Mouse (Mus musculus): ENCODE data around the gene Tagln2. TPM values are rescaled to one million over a fixed set of nuclear protein-coding genes. Genes with fewer than 3 reads are reported as not detected.

The Tagln2 gene
- polyA plus RNA-seq, 1 experiment from 2014 or later = 374 TPM

- no peak for ATAC-seq
- Histone ChIP-seq H3K27ac (ENCODE audit: low read depth, low read length) (no peak overlapping the region), H3K4me1 (replicated peaks; ENCODE audit: control insufficient read depth, insufficient read depth, low read length) (peaks cover 3% of the 10 kb centered on the region; the same call in 1 of the 2 replicates), H3K4me3 (ENCODE audit: low read depth, low read length) (no peak overlapping the region), H3K9ac (ENCODE audit: low read depth, low read length) (no peak overlapping the region), H3K36me3 (ENCODE audit: control insufficient read depth, insufficient read depth) (no peaks in the 10 kb centered on the region), H3K9me3 (ENCODE audit: control insufficient read depth) (no peaks in the 10 kb centered on the region), H3K4me2 (replicated peaks; ENCODE audit: low read depth) (no peak overlapping the region), H3K27me3 (replicated peaks; ENCODE audit: control insufficient read depth, insufficient read depth, low read length) (peaks cover 6% of the 10 kb centered on the region; the same call in 1 of the 2 replicates)
- WGBS = 87% methylated on average over 16 of the region's 16 CpGs
- no peak for TF ChIP-seq CTCF (IDR thresholded peaks at IDR 0.05; ENCODE audit: low read depth)
Measured at GRCm38 (mm10) chr1:172535116-172535515, 35.3 kb downstream of the Tagln2 start.

- Histone ChIP-seq H3K9ac (ENCODE audit: low read depth, low read length) (no peak overlapping the region), H3K36me3 (ENCODE audit: control insufficient read depth, insufficient read depth) (no peaks in the 10 kb centered on the region), H3K4me2 (replicated peaks; ENCODE audit: low read depth) (no peak overlapping the region), H3K4me3 (ENCODE audit: low read depth, low read length) (no peak overlapping the region), H3K4me1 (replicated peaks; ENCODE audit: control insufficient read depth, insufficient read depth, low read length) (no peaks in the 10 kb centered on the region), H3K27ac (ENCODE audit: low read depth, low read length) (no peak overlapping the region), H3K27me3 (replicated peaks; ENCODE audit: control insufficient read depth, insufficient read depth, low read length) (no peaks in the 10 kb centered on the region), H3K9me3 (ENCODE audit: control insufficient read depth) (no peaks in the 10 kb centered on the region)
- WGBS = 58% methylated on average over 6 of the region's 6 CpGs
- no peak for ATAC-seq
- no peak for TF ChIP-seq CTCF (IDR thresholded peaks at IDR 0.05; ENCODE audit: low read depth)
Measured at GRCm38 (mm10) chr1:172539827-172540226, 40.0 kb downstream of the Tagln2 start.

- ATAC-seq = no peak
- H3K4me2 ChIP-seq (replicated peaks; ENCODE audit: low read depth) = no peak overlapping the region
- H3K4me3 ChIP-seq (ENCODE audit: low read depth, low read length) = no peak overlapping the region
- H3K36me3 ChIP-seq (ENCODE audit: control insufficient read depth, insufficient read depth) = no peaks in the 10 kb centered on the region
- H3K27ac ChIP-seq (ENCODE audit: low read depth, low read length) = no peak overlapping the region
- H3K4me1 ChIP-seq (replicated peaks; ENCODE audit: control insufficient read depth, insufficient read depth, low read length) = no peaks in the 10 kb centered on the region
- WGBS = 65% methylated on average over 11 of the region's 11 CpGs
- no peak for TF ChIP-seq CTCF (IDR thresholded peaks at IDR 0.05; ENCODE audit: low read depth)
- H3K9ac ChIP-seq (ENCODE audit: low read depth, low read length) = no peak overlapping the region
- H3K9me3 ChIP-seq (ENCODE audit: control insufficient read depth) = no peaks in the 10 kb centered on the region
- H3K27me3 ChIP-seq (replicated peaks; ENCODE audit: control insufficient read depth, insufficient read depth, low read length) = no peaks in the 10 kb centered on the region
Measured at GRCm38 (mm10) chr1:172540283-172540820, 40.5 kb downstream of the Tagln2 start.

- no peaks in the 10 kb centered on the region for H3K9me3 ChIP-seq (ENCODE audit: control insufficient read depth)
- no peak for TF ChIP-seq CTCF (IDR thresholded peaks at IDR 0.05; ENCODE audit: low read depth)
- H3K4me3 ChIP-seq (ENCODE audit: low read depth, low read length) = no peak overlapping the region
- no peak for ATAC-seq
- no peaks in the 10 kb centered on the region for H3K36me3 ChIP-seq (ENCODE audit: control insufficient read depth, insufficient read depth)
- no peak overlapping the region for H3K9ac ChIP-seq (ENCODE audit: low read depth, low read length)
- H3K27ac ChIP-seq (ENCODE audit: low read depth, low read length) = no peak overlapping the region
- H3K4me2 ChIP-seq (replicated peaks; ENCODE audit: low read depth) = no peak overlapping the region
- no peaks in the 10 kb centered on the region for H3K27me3 ChIP-seq (replicated peaks; ENCODE audit: control insufficient read depth, insufficient read depth, low read length)
- 0 out of 2 replicates have a peak, but pooled peaks cover 11% of the 10 kb centered on the region for H3K4me1 ChIP-seq (replicated peaks; ENCODE audit: control insufficient read depth, insufficient read depth, low read length)
- 88% methylated on average over 4 of the region's 4 CpGs for WGBS
Measured at GRCm38 (mm10) chr1:172546062-172546461, 46.2 kb downstream of the Tagln2 start.

- TF ChIP-seq CTCF (IDR thresholded peaks at IDR 0.05; ENCODE audit: low read depth) = no peak
- H3K9ac ChIP-seq (ENCODE audit: low read depth, low read length) = no peak overlapping the region
- H3K4me3 ChIP-seq (ENCODE audit: low read depth, low read length) = no peak overlapping the region
- no peak overlapping the region for H3K27ac ChIP-seq (ENCODE audit: low read depth, low read length)
- H3K4me2 ChIP-seq (replicated peaks; ENCODE audit: low read depth) = no peak overlapping the region
- no peaks in the 10 kb centered on the region for H3K36me3 ChIP-seq (ENCODE audit: control insufficient read depth, insufficient read depth)
- no peaks in the 10 kb centered on the region for H3K9me3 ChIP-seq (ENCODE audit: control insufficient read depth)
- H3K4me1 ChIP-seq (replicated peaks; ENCODE audit: control insufficient read depth, insufficient read depth, low read length) = 0 out of 2 replicates have a peak, but pooled peaks cover 12% of the 10 kb centered on the region
- 65% methylated on average over 7 of the region's 7 CpGs for WGBS
- H3K27me3 ChIP-seq (replicated peaks; ENCODE audit: control insufficient read depth, insufficient read depth, low read length) = no peaks in the 10 kb centered on the region
- ATAC-seq = no peak
Measured at GRCm38 (mm10) chr1:172548501-172548900, 48.7 kb downstream of the Tagln2 start.

- no peaks in the 10 kb centered on the region for H3K27me3 ChIP-seq (replicated peaks; ENCODE audit: control insufficient read depth, insufficient read depth, low read length)
- ATAC-seq = no peak
- no peak overlapping the region for H3K9ac ChIP-seq (ENCODE audit: low read depth, low read length)
- H3K9me3 ChIP-seq (ENCODE audit: control insufficient read depth) = no peaks in the 10 kb centered on the region
- H3K36me3 ChIP-seq (ENCODE audit: control insufficient read depth, insufficient read depth) = no peaks in the 10 kb centered on the region
- 0 out of 2 replicates have a peak, but pooled peaks cover 12% of the 10 kb centered on the region for H3K4me1 ChIP-seq (replicated peaks; ENCODE audit: control insufficient read depth, insufficient read depth, low read length)
- no peak overlapping the region for H3K27ac ChIP-seq (ENCODE audit: low read depth, low read length)
- 27% methylated on average over 2 of the region's 2 CpGs for WGBS
- peak overlapping the region; percentile 48; the same call in 1 of the 2 replicates for H3K4me3 ChIP-seq (ENCODE audit: low read depth, low read length)
- TF ChIP-seq CTCF (IDR thresholded peaks at IDR 0.05; ENCODE audit: low read depth) = no peak
- peak overlapping the region; percentile 70 for H3K4me2 ChIP-seq (replicated peaks; ENCODE audit: low read depth)
Measured at GRCm38 (mm10) chr1:172549314-172549713, 49.5 kb downstream of the Tagln2 start.
